Mouse (Mus musculus): ENCODE data around the gene Abcc2.

DNA sequence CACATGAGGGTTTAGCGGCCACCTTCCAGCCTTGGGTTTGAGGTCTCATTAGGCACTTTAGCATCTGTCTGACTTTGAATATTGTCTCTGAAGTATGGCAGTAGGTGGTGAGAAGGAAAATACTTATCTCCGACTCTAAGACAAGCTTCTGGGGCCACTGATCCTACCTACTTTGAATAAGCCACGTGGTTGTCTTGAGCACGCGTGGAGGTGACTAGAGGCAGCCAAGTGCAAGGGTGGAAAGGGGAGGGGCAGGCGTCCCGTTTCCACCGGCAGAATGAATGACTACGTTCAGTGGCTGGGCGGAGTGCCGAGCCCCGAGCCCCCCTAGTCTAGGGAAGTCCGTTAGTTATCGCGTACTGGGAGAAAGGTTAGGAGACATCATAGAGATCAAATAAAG lies 65.1 kb downstream of the Abcc2 start:
- TF ChIP-seq CTCF (IDR thresholded peaks at IDR 0.05; ENCODE audit: control insufficient read depth, insufficient read depth, low read length) (no peak), POLR2A (IDR thresholded peaks at IDR 0.05; ENCODE audit: borderline replicate concordance, control insufficient read depth, low read depth, low read length) (no peak)

All from bone marrow, adult 2 months (tissue).